Mouse (Mus musculus): ENCODE measurements around the gene Wfs1. TPM values are rescaled to one million over a fixed set of nuclear protein-coding genes. Genes with fewer than 3 reads are reported as not detected.

Wfs1 gene
- polyA plus RNA-seq, 1 experiment, result 0.02 TPM

- Histone ChIP-seq H3K4me3 (replicated peaks) (no peak overlapping the region), H3K4me1 (ENCODE audit: control insufficient read depth) (no peaks in the 10 kb centered on the region), H3K27me3 (ENCODE audit: control insufficient read depth) (no peaks in the 10 kb centered on the region), H3K9me3 (ENCODE audit: control insufficient read depth, low read length) (no peaks in the 10 kb centered on the region), H3K36me3 (ENCODE audit: control insufficient read depth) (no peaks in the 10 kb centered on the region)
- no peak for TF ChIP-seq GATA1 (IDR thresholded peaks at IDR 0.05; ENCODE audit: low read length)
- no peak for TF ChIP-seq TAL1 (IDR thresholded peaks at IDR 0.05; ENCODE audit: low read length)
Observed at GRCm38 (mm10) chr5:36922811-36923210, 66.2 kb downstream of the Wfs1 start.

DNA sequence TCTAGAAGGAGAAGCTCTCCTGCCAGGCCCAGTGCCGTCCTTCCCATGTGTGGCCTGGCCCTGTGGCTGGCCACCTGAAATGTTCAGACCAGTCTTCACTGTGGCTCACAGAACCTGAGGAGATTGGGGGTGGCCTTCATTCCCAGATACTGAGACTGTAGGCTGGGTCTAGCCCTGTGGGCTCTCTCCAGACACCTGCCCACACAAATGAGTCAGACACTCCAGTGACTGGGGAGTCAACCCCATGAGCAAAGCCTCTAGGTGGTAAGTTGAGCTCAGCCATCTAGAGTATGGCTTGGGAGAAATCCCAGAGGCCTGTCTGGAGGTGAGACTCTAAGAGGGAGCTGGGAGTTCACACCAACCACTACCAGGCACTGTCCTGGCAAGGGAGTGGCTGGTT lies 67.1 kb downstream of the Wfs1 start:
- H3K36me3 ChIP-seq (ENCODE audit: control insufficient read depth), result no peaks in the 10 kb centered on the region
- H3K4me3 ChIP-seq (replicated peaks), result no peak overlapping the region
- H3K9me3 ChIP-seq (ENCODE audit: control insufficient read depth, low read length), result no peaks in the 10 kb centered on the region
- no peaks in the 10 kb centered on the region for H3K27me3 ChIP-seq (ENCODE audit: control insufficient read depth)
- TF ChIP-seq TAL1 (IDR thresholded peaks at IDR 0.05; ENCODE audit: low read length), result no peak
- no peak for TF ChIP-seq GATA1 (IDR thresholded peaks at IDR 0.05; ENCODE audit: low read length)
- H3K4me1 ChIP-seq (ENCODE audit: control insufficient read depth), result no peaks in the 10 kb centered on the region

- TF ChIP-seq GATA1 (IDR thresholded peaks at IDR 0.05; ENCODE audit: low read length) (no peak), TAL1 (IDR thresholded peaks at IDR 0.05; ENCODE audit: low read length) (no peak)
- Histone ChIP-seq H3K36me3 (ENCODE audit: control insufficient read depth) (no peaks in the 10 kb centered on the region), H3K4me1 (ENCODE audit: control insufficient read depth) (no peaks in the 10 kb centered on the region), H3K4me3 (replicated peaks) (no peak overlapping the region), H3K9me3 (ENCODE audit: control insufficient read depth, low read length) (no peaks in the 10 kb centered on the region), H3K27me3 (ENCODE audit: control insufficient read depth) (no peaks in the 10 kb centered on the region)
Observed at GRCm38 (mm10) chr5:36920072-36920471, 68.9 kb downstream of the Wfs1 start.

DNA sequence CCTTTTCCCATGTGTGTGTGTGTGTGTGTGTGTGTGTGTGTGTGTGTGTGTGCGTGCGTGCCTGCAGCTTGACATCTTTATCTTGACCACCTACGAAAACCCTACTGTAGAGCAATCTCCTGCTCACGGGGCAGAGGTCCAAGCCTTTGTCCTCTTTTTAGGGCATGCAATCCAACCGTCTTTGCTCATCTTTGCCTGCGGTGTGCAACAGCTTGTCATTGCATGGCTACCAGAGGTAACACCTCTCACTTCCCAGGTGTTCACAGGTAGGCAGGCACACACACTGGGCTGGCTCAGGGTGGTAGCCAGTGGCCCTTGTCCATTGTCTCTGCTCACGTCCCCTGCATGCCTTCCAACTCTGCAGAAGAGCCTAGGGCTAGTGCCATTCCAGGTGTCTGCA lies 71.0 kb downstream of the Wfs1 start:
- TF ChIP-seq GATA1 (IDR thresholded peaks at IDR 0.05; ENCODE audit: low read length) (no peak), TAL1 (IDR thresholded peaks at IDR 0.05; ENCODE audit: low read length) (no peak)
- H3K9me3 ChIP-seq (ENCODE audit: control insufficient read depth, low read length), result no peaks in the 10 kb centered on the region
- H3K27me3 ChIP-seq (ENCODE audit: control insufficient read depth), result no peaks in the 10 kb centered on the region
- H3K4me1 ChIP-seq (ENCODE audit: control insufficient read depth), result no peaks in the 10 kb centered on the region
- no peaks in the 10 kb centered on the region for H3K36me3 ChIP-seq (ENCODE audit: control insufficient read depth)
- no peak overlapping the region for H3K4me3 ChIP-seq (replicated peaks)

DNA sequence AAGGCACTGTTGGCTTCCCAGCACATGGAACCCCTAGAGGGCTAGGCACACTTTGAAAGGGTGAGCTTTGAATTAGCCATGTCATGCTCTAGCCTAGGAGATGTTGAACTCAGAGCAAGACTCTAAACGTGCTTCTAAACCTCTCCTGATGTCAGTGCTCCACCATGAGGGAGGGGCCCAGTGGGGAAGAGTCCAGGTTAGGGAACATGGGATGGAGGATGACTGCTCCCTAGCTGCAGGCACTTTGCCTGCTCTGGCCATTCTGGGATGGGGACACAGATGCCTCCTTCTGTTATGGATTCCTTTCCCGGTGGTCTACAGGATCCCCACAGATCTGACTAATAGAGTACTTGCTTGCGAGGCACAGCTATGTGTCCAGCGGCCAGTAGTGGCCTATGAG lies 71.8 kb downstream of the Wfs1 start:
- H3K4me3 ChIP-seq (replicated peaks), result no peak overlapping the region
- no peaks in the 10 kb centered on the region for H3K36me3 ChIP-seq (ENCODE audit: control insufficient read depth)
- no peaks in the 10 kb centered on the region for H3K27me3 ChIP-seq (ENCODE audit: control insufficient read depth)
- no peaks in the 10 kb centered on the region for H3K9me3 ChIP-seq (ENCODE audit: control insufficient read depth, low read length)
- no peaks in the 10 kb centered on the region for H3K4me1 ChIP-seq (ENCODE audit: control insufficient read depth)
- no peak for TF ChIP-seq TAL1 (IDR thresholded peaks at IDR 0.05; ENCODE audit: low read length)
- TF ChIP-seq GATA1 (IDR thresholded peaks at IDR 0.05; ENCODE audit: low read length), result no peak

DNA sequence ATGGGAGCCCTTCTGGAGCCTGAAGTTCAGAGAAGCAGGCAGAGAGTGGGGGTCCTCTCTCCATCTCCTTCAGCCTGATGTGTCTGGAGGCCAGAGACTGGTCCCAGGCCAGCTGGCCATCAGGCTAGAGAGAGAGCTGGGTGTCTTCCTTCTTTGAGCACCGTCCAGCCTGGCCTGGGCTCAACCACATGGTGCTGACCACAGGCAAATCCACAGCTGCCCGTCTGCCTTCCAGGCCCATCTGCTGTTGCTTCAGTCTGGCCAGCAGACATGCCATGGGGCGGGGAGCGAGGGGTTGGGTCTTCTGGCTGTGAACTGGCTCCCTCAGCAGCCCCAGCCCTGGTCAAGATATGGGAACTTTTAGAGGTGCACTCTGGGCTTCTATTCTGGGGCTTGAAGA lies 72.4 kb downstream of the Wfs1 start:
- Histone ChIP-seq H3K4me3 (replicated peaks) (no peak overlapping the region), H3K4me1 (ENCODE audit: control insufficient read depth) (no peaks in the 10 kb centered on the region), H3K9me3 (ENCODE audit: control insufficient read depth, low read length) (no peaks in the 10 kb centered on the region), H3K27me3 (ENCODE audit: control insufficient read depth) (no peaks in the 10 kb centered on the region), H3K36me3 (ENCODE audit: control insufficient read depth) (no peaks in the 10 kb centered on the region)
- TF ChIP-seq GATA1 (IDR thresholded peaks at IDR 0.05; ENCODE audit: low read length) (no peak), TAL1 (IDR thresholded peaks at IDR 0.05; ENCODE audit: low read length) (no peak)

Other genes starting within 250 kb of the Wfs1 start
- 3.2 and 3.5 TPM in 2 replicates for gene Bloc1s4, start 240.6 kb downstream of the Wfs1 start, polyA plus RNA-seq (2012)
- 9.9 and 12.6 TPM in 2 replicates for gene Mrfap1, start 192.4 kb downstream of the Wfs1 start, polyA plus RNA-seq (2012)
- gene Man2b2, start 158.6 kb downstream of the Wfs1 start, polyA plus RNA-seq (2012), result 0.67 and 0.69 TPM in 2 replicates
- gene Ppp2r2c, start 120.7 kb downstream of the Wfs1 start, polyA plus RNA-seq (2012), result not detected in 2 replicates
- gene Gm1043, start 96.2 kb upstream of the Wfs1 start, polyA plus RNA-seq (2012), result not detected in 2 replicates

Measured in erythroblast, embryonic 14.5 days (primary cell).